Mouse (Mus musculus) midbrain, embryonic 10.5 days (tissue): ENCODE results near the gene Rps6kl1. TPM values are rescaled to one million over a fixed set of nuclear protein-coding genes. Genes with fewer than 3 reads are reported as not detected.
A peak's percentile ranks its signal among the peaks of the same experiment; 100 is the strongest.

Experiments used
- DNase-seq: peaks from one replicate; pipeline ENCODE4 v3.0.0-alpha.2; 2017; ENCODE audit warnings: low spot score
- H3K27ac ChIP-seq: fragments of 300-500 bp; sonication (generic); replicated peaks from 2 replicates; pipeline ENCODE4 v1.5.1; 2016; ENCODE audit warnings: mild to moderate bottlenecking
- H3K27me3 ChIP-seq: fragments of 300-500 bp; sonication (generic); 2 replicates; pipeline ENCODE4 v1.6.1; 2016; ENCODE audit warnings: low read depth, mild to moderate bottlenecking; ENCODE audit not compliant: poor library complexity, severe bottlenecking
- H3K36me3 ChIP-seq: fragments of 300-500 bp; sonication (generic); 2 replicates; pipeline ENCODE4 v1.6.1; 2016; ENCODE audit warnings: mild to moderate bottlenecking, moderate library complexity
- H3K4me1 ChIP-seq: fragments of 300-500 bp; sonication (generic); 2 replicates; pipeline ENCODE4 v1.6.1; 2016
- H3K4me3 ChIP-seq: fragments of 300-500 bp; sonication (generic); 2 replicates; pipeline ENCODE4 v1.5.1; 2016; ENCODE audit warnings: mild to moderate bottlenecking, moderate library complexity
- H3K9me3 ChIP-seq: fragments of 300-500 bp; sonication (generic); replicated peaks from 2 replicates; pipeline ENCODE4 v1.6.1; 2016; ENCODE audit warnings: mild to moderate bottlenecking
- WGBS: fragments of 180-500 bp; shearing (Covaris S2); methylation state at CpG from one replicate; pipeline ENCODE4 v1.1.7; 2016; 5-methylcytosine and 5-hydroxymethylcytosine counted together
- polyA plus RNA-seq: library from polyadenylated mRNA; unstranded; fragments of >200 nt; fragmentation: Nextera tagmentation; extraction: Ambion mirVana; gene quantifications from 2 replicates; pipeline ENCODE4 v1.2.1, GENCODE M21; 2016

The Rps6kl1 gene
- polyA plus RNA-seq, 1 experiment from 2014 or later: 1.7 TPM

GRCm38 (mm10) chr12:85108643-85109042 lies 42.4 kb downstream of the Rps6kl1 start:
- H3K27me3 ChIP-seq: no peaks in the 10 kb centered on the region
- no peaks in the 10 kb centered on the region for H3K9me3 ChIP-seq
- no peak overlapping the region for H3K27ac ChIP-seq
- H3K4me1 ChIP-seq: peaks cover 48% of the 10 kb centered on the region
- DNase-seq: no peak
- peaks cover 9% of the 10 kb centered on the region; the same call in 1 of the 2 replicates for H3K36me3 ChIP-seq
- H3K4me3 ChIP-seq: no peak overlapping the region
- WGBS: 64% methylated on average over 3 of the region's 3 CpGs

GRCm38 (mm10) chr12:85106292-85106691 lies 44.8 kb downstream of the Rps6kl1 start:
- 2% methylated on average over 8 of the region's 8 CpGs for WGBS
- H3K4me1 ChIP-seq: peaks cover 32% of the 10 kb centered on the region
- 0 out of 2 replicates have a peak overlapping the region, but pooled peaks have one; percentile 25 for H3K27ac ChIP-seq
- H3K4me3 ChIP-seq: peak overlapping the region; percentile 41
- H3K36me3 ChIP-seq: no peaks in the 10 kb centered on the region
- no peaks in the 10 kb centered on the region for H3K27me3 ChIP-seq
- DNase-seq: peak; percentile 38
- no peaks in the 10 kb centered on the region for H3K9me3 ChIP-seq

GRCm38 (mm10) chr12:85104789-85105188 lies 46.3 kb downstream of the Rps6kl1 start:
- Histone ChIP-seq H3K27me3 (no peaks in the 10 kb centered on the region), H3K9me3 (no peaks in the 10 kb centered on the region), H3K27ac (no peak overlapping the region), H3K4me3 (no peak overlapping the region), H3K4me1 (peaks cover 32% of the 10 kb centered on the region), H3K36me3 (no peaks in the 10 kb centered on the region)
- WGBS: 89% methylated on average over 8 of the region's 8 CpGs
- no peak for DNase-seq

GRCm38 (mm10) chr12:85103096-85103495 lies 48.0 kb downstream of the Rps6kl1 start:
- no peak for DNase-seq
- peaks cover 22% of the 10 kb centered on the region for H3K4me1 ChIP-seq
- 86% methylated on average over 8 of the region's 8 CpGs for WGBS

GRCm38 (mm10) chr12:85101521-85102106 lies 49.5 kb downstream of the Rps6kl1 start:
- peaks cover 20% of the 10 kb centered on the region for H3K4me1 ChIP-seq
- no peak for DNase-seq
- WGBS: 81% methylated on average over 5 of the region's 5 CpGs
- no peaks in the 10 kb centered on the region for H3K27me3 ChIP-seq
- H3K9me3 ChIP-seq: no peaks in the 10 kb centered on the region
- no peaks in the 10 kb centered on the region for H3K36me3 ChIP-seq
- H3K4me3 ChIP-seq: no peak overlapping the region
- no peak overlapping the region for H3K27ac ChIP-seq

More at GRCm38 (mm10) chr12:85103096-85103495, 48.0 kb downstream of the Rps6kl1 start:
- H3K27me3 ChIP-seq: no peaks in the 10 kb centered on the region
- no peak overlapping the region for H3K4me3 ChIP-seq
- H3K36me3 ChIP-seq: no peaks in the 10 kb centered on the region
- H3K27ac ChIP-seq: no peak overlapping the region
- H3K9me3 ChIP-seq: no peaks in the 10 kb centered on the region

GRCm38 (mm10) chr12:85101001-85101400 lies 50.1 kb downstream of the Rps6kl1 start:
- no peaks in the 10 kb centered on the region for H3K27me3 ChIP-seq
- peak; percentile 33 for DNase-seq
- H3K27ac ChIP-seq: peak overlapping the region; percentile 57; the same call in 1 of the 2 replicates
- no peaks in the 10 kb centered on the region for H3K36me3 ChIP-seq
- H3K4me1 ChIP-seq: peaks cover 14% of the 10 kb centered on the region
- WGBS: 47% methylated on average over 14 of the region's 14 CpGs
- H3K4me3 ChIP-seq: peak overlapping the region; percentile 7; the same call in 1 of the 2 replicates
- H3K9me3 ChIP-seq: no peaks in the 10 kb centered on the region

- no peak for DNase-seq
- WGBS: 83% methylated on average over 7 of the region's 7 CpGs
- no peaks in the 10 kb centered on the region for H3K36me3 ChIP-seq
Measured at GRCm38 (mm10) chr12:85095859-85096258, 55.2 kb downstream of the Rps6kl1 start.

GRCm38 (mm10) chr12:85095146-85095545 lies 55.9 kb downstream of the Rps6kl1 start:
- peaks cover 8% of the 10 kb centered on the region for H3K4me1 ChIP-seq
- 86% methylated on average over 11 of the region's 11 CpGs for WGBS
- no peaks in the 10 kb centered on the region for H3K9me3 ChIP-seq
- H3K4me3 ChIP-seq: no peak overlapping the region
- no peak overlapping the region for H3K27ac ChIP-seq
- H3K27me3 ChIP-seq: no peaks in the 10 kb centered on the region
- H3K36me3 ChIP-seq: no peaks in the 10 kb centered on the region
- DNase-seq: no peak

More at GRCm38 (mm10) chr12:85095859-85096258, 55.2 kb downstream of the Rps6kl1 start:
- Histone ChIP-seq H3K9me3 (no peaks in the 10 kb centered on the region), H3K4me1 (peaks cover 11% of the 10 kb centered on the region), H3K4me3 (no peak overlapping the region), H3K27ac (no peak overlapping the region), H3K27me3 (no peaks in the 10 kb centered on the region)

- H3K36me3 ChIP-seq: peaks cover 2% of the 10 kb centered on the region
- no peak overlapping the region for H3K4me3 ChIP-seq
- DNase-seq: no peak
- no peaks in the 10 kb centered on the region for H3K9me3 ChIP-seq
- H3K27ac ChIP-seq: no peak overlapping the region
- H3K27me3 ChIP-seq: no peaks in the 10 kb centered on the region
- WGBS: 88% methylated on average over 10 of the region's 10 CpGs
- H3K4me1 ChIP-seq: peaks cover 8% of the 10 kb centered on the region
Measured at GRCm38 (mm10) chr12:85094706-85095105, 56.4 kb downstream of the Rps6kl1 start.

- Histone ChIP-seq H3K4me1 (peaks cover 8% of the 10 kb centered on the region), H3K4me3 (no peak overlapping the region), H3K9me3 (peaks cover 1% of the 10 kb centered on the region; the same call in 1 of the 2 replicates), H3K27ac (no peak overlapping the region), H3K36me3 (peaks cover 9% of the 10 kb centered on the region), H3K27me3 (no peaks in the 10 kb centered on the region)
- whole genome bisulfite sequencing: 44% methylated on average over 14 of the region's 14 CpGs
- peak; percentile 33 for DNase-seq
Measured at GRCm38 (mm10) chr12:85094010-85094409, 57.1 kb downstream of the Rps6kl1 start.

GRCm38 (mm10) chr12:85092214-85092613 lies 58.9 kb downstream of the Rps6kl1 start:
- H3K4me3 ChIP-seq: no peak overlapping the region
- no peaks in the 10 kb centered on the region for H3K27me3 ChIP-seq
- H3K27ac ChIP-seq: no peak overlapping the region
- peaks cover 8% of the 10 kb centered on the region for H3K4me1 ChIP-seq
- peaks cover 27% of the 10 kb centered on the region for H3K36me3 ChIP-seq
- H3K9me3 ChIP-seq: peaks cover 5% of the 10 kb centered on the region; the same call in 1 of the 2 replicates
- WGBS: 9% methylated on average over 3 of the region's 3 CpGs
- DNase-seq: peak; percentile 54

GRCm38 (mm10) chr12:85091190-85091589 lies 59.9 kb downstream of the Rps6kl1 start:
- DNase-seq: no peak
- no peak overlapping the region for H3K27ac ChIP-seq
- 83% methylated on average over 3 of the region's 3 CpGs for WGBS
- peaks cover 8% of the 10 kb centered on the region for H3K4me1 ChIP-seq
- peaks cover 5% of the 10 kb centered on the region; the same call in 1 of the 2 replicates for H3K9me3 ChIP-seq
- H3K4me3 ChIP-seq: no peak overlapping the region
- H3K36me3 ChIP-seq: peaks cover 37% of the 10 kb centered on the region
- no peaks in the 10 kb centered on the region for H3K27me3 ChIP-seq

- no peak overlapping the region for H3K27ac ChIP-seq
- H3K36me3 ChIP-seq: peaks cover 42% of the 10 kb centered on the region
- H3K27me3 ChIP-seq: no peaks in the 10 kb centered on the region
- peaks cover 5% of the 10 kb centered on the region; the same call in 1 of the 2 replicates for H3K9me3 ChIP-seq
- WGBS: 97% methylated on average over 12 of the region's 12 CpGs
- no peaks in the 10 kb centered on the region for H3K4me1 ChIP-seq
- no peak overlapping the region for H3K4me3 ChIP-seq
- DNase-seq: no peak
Measured at GRCm38 (mm10) chr12:85087845-85088244, 63.2 kb downstream of the Rps6kl1 start.
